Mouse (Mus musculus): ENCODE results near the gene Grin2b. TPM values are rescaled to one million over a fixed set of nuclear protein-coding genes. Genes with fewer than 3 reads are reported as not detected.
A peak's percentile ranks its signal among the peaks of the same experiment; 100 is the strongest.

Gene Grin2b
- total RNA-seq, 2 experiments from 2014 or later, result 343 to 387 TPM

GRCm38 (mm10) chr6:135970716-135971318, 202.5 kb downstream of the Grin2b start:
- H3K27ac ChIP-seq, result no peak overlapping the region
- H3K4me3 ChIP-seq, result no peak overlapping the region
- DNase-seq (ENCODE audit: low spot score in 2 of 2), result no peak
- TF ChIP-seq CTCF (conservative IDR thresholded peaks at IDR 0.05), result no peak

GRCm38 (mm10) chr6:135961766-135962165, 211.5 kb downstream of the Grin2b start:
- no peak for DNase-seq (ENCODE audit: low spot score in 2 of 2)
- no peak for TF ChIP-seq CTCF (conservative IDR thresholded peaks at IDR 0.05)
- no peak overlapping the region for H3K4me3 ChIP-seq
- H3K27ac ChIP-seq, result peak overlapping the region; percentile 59; the same call in 1 of the 2 replicates

GRCm38 (mm10) chr6:135959629-135960028, 213.7 kb downstream of the Grin2b start:
- TF ChIP-seq CTCF (conservative IDR thresholded peaks at IDR 0.05), result no peak
- H3K4me3 ChIP-seq, result no peak overlapping the region
- peak overlapping the region; percentile 62 for H3K27ac ChIP-seq
- no peak for DNase-seq (ENCODE audit: low spot score in 2 of 2)

GRCm38 (mm10) chr6:135951666-135952065, 221.6 kb downstream of the Grin2b start:
- Histone ChIP-seq H3K27ac (peak overlapping the region; percentile 18; the same call in 1 of the 2 replicates), H3K4me3 (no peak overlapping the region)
- DNase-seq (ENCODE audit: low spot score in 2 of 2), result no peak
- no peak for TF ChIP-seq CTCF (conservative IDR thresholded peaks at IDR 0.05)

- Histone ChIP-seq H3K27ac (no peak overlapping the region), H3K4me3 (no peak overlapping the region)
- TF ChIP-seq CTCF (conservative IDR thresholded peaks at IDR 0.05), result no peak
- DNase-seq (ENCODE audit: low spot score in 2 of 2), result no peak
Measured at GRCm38 (mm10) chr6:135945511-135945910, 227.8 kb downstream of the Grin2b start.

- no peak for DNase-seq (ENCODE audit: low spot score in 2 of 2)
- Histone ChIP-seq H3K4me3 (no peak overlapping the region), H3K27ac (no peak overlapping the region)
- TF ChIP-seq CTCF (conservative IDR thresholded peaks at IDR 0.05), result no peak
Measured at GRCm38 (mm10) chr6:135944358-135944757, 229.0 kb downstream of the Grin2b start.

GRCm38 (mm10) chr6:135943121-135943617, 230.1 kb downstream of the Grin2b start:
- DNase-seq (ENCODE audit: low spot score in 2 of 2), result no peak
- no peak overlapping the region for H3K4me3 ChIP-seq

GRCm38 (mm10) chr6:135932924-135933323, 240.4 kb downstream of the Grin2b start:
- TF ChIP-seq CTCF (conservative IDR thresholded peaks at IDR 0.05), result no peak
- no peak for DNase-seq (ENCODE audit: low spot score in 2 of 2)
- peak overlapping the region; percentile 36; the same call in 1 of the 2 replicates for H3K27ac ChIP-seq
- no peak overlapping the region for H3K4me3 ChIP-seq

More at GRCm38 (mm10) chr6:135943121-135943617, 230.1 kb downstream of the Grin2b start:
- TF ChIP-seq CTCF (conservative IDR thresholded peaks at IDR 0.05), result no peak
- H3K27ac ChIP-seq, result peak overlapping the region; percentile 44; the same call in 1 of the 2 replicates

- TF ChIP-seq CTCF (conservative IDR thresholded peaks at IDR 0.05), result no peak
- DNase-seq (ENCODE audit: low spot score in 2 of 2), result no peak
- H3K4me3 ChIP-seq, result no peak overlapping the region
- peak overlapping the region; percentile 36; the same call in 1 of the 2 replicates for H3K27ac ChIP-seq
Measured at GRCm38 (mm10) chr6:135932400-135932920, 240.9 kb downstream of the Grin2b start.

- H3K4me3 ChIP-seq, result no peak overlapping the region
- no peak for TF ChIP-seq CTCF (conservative IDR thresholded peaks at IDR 0.05)
- DNase-seq (ENCODE audit: low spot score in 2 of 2), result peak in 1 of 2 experiments; percentile 46
- H3K27ac ChIP-seq, result peak overlapping the region; percentile 68
Measured at GRCm38 (mm10) chr6:135917676-135918075, 255.6 kb downstream of the Grin2b start.

GRCm38 (mm10) chr6:135914608-135915007, 258.7 kb downstream of the Grin2b start:
- 0 out of 2 replicates have a peak overlapping the region, but pooled peaks have one; percentile 60 for H3K27ac ChIP-seq
- TF ChIP-seq CTCF (conservative IDR thresholded peaks at IDR 0.05), result peak; percentile 70
- no peak for DNase-seq (ENCODE audit: low spot score in 2 of 2)

GRCm38 (mm10) chr6:135912114-135912513, 261.2 kb downstream of the Grin2b start:
- DNase-seq (ENCODE audit: low spot score in 2 of 2), result no peak
- Histone ChIP-seq H3K4me3 (no peak overlapping the region), H3K27ac (peak overlapping the region; percentile 75)
- no peak for TF ChIP-seq CTCF (conservative IDR thresholded peaks at IDR 0.05)

More at GRCm38 (mm10) chr6:135914608-135915007, 258.7 kb downstream of the Grin2b start:
- H3K4me3 ChIP-seq, result no peak overlapping the region

- no peak for TF ChIP-seq CTCF (conservative IDR thresholded peaks at IDR 0.05)
- Histone ChIP-seq H3K27ac (peak overlapping the region; percentile 19; the same call in 1 of the 2 replicates), H3K4me3 (no peak overlapping the region)
- DNase-seq (ENCODE audit: low spot score in 2 of 2), result no peak
Measured at GRCm38 (mm10) chr6:135911131-135911530, 262.2 kb downstream of the Grin2b start.

Measured in layer of hippocampus, adult 2 months (tissue).